Mouse (Mus musculus): ENCODE results near the gene Vav3.

DNA sequence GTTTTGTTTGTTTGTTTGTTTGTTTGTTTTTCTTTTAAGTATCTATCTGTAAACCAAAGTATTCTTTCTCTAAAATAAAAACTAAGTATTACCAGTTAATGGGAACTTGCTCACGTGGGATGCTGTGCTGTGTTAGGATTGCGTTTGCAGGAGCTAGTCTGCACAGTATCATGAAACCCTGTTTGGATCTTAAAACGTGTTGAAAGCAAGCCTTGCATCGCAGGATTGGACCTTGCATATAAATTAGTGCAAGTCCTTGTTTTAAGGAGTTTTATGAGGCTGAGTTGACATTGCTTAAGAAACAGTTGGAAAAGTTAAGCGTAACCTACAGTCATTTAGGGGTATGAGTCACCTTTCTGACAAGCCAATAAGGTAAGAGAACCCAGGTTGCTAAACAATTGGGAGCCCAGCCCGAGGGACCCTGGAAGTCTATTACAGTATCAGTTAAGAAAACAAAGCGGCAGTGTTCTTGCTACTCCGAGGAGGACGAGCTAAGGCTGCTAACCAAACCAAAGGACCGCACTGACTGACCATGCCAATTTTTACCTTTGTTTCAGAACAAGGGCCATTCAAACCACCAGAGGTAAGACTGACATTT is 233.2 kb downstream of the Vav3 start:
- TF ChIP-seq EP300 (IDR thresholded peaks at IDR 0.05; ENCODE audit: low read depth) (no peak), CTCF (IDR thresholded peaks at IDR 0.05; ENCODE audit: low read depth) (no peak)
